Mouse (Mus musculus) ZHBTc4 (cell line): Measurements from ENCODE around the gene Ovol3.
"Not testable (repeated sequence)": the region's sequence is repeated elsewhere in the genome, so short reads cannot be mapped to it uniquely, and the experiment has no call there.

Experiments
- DNase-seq: peaks from one replicate; pipeline ENCODE4 v3.0.0-alpha.2; 2011; ENCODE audit warnings: low read depth, low spot score

Ovol3 gene

DNA sequence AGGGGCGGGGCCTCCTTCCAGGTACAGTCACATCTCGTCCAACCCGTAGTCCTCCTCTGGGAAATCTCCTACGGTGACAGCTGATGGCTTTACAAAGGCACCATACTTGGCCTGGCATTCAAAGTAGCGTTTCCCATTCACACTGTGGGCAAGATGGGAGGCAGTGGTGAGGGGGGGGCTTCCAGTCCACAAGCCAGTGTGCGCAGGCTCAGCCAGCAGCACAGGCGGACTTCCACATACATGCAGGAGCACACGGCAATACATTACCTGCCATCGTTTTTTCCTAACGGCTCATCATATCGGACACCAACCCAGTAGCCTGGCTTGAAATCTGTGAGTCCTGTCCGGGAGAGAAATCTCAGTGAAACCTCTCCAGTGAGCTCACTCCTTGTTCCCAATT is 11.3 kb downstream of the Ovol3 start:
- no peak for DNase-seq

DNA sequence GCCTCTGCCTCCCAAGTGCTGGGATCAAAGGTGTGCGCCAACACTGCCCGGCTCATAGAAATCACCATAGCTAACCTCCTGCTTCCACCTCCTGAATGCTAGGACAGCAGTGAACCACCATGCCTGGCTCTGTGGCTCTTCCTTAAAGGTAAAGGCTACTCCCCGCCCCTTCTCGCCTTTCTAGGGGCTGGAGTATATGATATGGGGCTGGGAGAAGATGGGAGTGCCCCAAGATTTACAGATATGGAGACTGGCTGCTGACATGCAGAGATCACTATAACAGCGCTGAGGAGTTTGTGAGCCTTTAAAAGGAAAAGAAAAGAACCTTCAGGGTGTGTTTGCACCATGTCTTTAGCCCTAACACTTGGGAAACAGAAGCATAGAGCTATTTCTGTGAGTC is 13.3 kb downstream of the Ovol3 start:
- DNase-seq, result no peak

DNA sequence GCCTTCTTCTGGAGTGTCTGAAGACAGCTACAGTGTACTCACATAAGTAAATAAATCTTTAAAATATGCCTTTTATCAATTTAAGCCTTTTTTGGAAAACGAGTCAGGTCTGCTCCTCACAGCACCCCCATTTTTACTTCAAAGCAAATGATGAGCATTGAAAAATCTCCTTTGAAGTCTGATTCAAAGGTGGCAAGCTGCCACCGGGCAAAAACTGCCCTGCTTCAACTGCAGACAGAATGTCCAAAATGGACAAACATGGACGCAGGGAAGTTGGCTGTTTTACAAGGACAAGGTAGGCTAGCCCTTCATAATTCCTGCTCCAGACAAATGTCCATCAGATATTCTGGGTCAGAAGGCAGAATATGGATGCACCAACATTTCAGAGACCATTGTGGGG is 14.1 kb downstream of the Ovol3 start:
- no peak for DNase-seq

DNA sequence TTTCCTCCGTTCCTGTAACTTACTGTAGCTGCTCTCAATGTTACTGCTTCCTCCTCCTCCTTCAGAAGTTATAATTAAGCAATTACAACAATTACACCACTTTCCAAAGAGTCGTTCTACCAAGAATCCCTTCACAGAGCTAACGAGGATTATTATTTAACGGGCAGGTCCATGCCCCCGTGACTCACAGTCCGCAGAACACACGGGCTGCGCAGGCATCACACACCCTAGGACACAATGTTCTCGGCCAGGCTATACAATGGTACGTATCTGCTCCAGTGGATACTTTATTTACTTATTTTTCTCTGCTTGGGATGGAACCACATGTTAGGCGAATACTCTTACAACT is 15.5 kb downstream of the Ovol3 start:
- DNase-seq, result no peak

DNA sequence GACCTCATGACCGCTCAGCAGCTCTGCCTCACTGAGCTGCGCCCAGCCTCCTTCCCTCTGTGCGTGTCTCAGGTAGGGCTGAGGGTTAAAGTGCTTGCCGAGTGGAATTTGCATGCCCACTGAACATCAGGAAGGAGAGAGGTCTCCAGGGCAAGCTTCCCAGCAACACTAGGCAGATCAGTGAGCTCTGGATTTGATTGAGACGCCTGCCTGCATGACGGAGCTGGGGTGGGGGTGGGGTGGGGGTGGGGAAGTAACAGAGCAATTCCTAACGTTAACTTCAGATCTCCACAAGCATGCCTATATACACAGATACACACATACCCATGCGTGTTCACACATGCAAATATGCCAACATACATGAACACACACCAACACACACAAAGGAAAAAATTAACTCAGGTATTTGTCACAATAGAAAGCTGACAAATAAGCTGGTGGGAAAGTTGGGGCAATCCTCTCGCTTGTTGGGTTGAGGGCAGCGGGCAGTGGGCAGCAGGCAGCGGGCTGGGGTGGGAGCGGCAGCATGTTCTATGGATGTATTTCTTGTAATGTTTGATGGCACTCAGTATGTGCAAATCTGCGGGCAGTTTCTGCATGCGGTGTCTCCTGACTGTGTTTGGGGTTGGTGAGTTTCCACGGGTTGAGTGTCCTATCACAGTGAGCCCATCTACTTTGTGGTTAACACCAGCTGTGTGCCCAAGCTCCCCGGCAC is 16.1 kb downstream of the Ovol3 start:
- peak; percentile 91 for DNase-seq

DNA sequence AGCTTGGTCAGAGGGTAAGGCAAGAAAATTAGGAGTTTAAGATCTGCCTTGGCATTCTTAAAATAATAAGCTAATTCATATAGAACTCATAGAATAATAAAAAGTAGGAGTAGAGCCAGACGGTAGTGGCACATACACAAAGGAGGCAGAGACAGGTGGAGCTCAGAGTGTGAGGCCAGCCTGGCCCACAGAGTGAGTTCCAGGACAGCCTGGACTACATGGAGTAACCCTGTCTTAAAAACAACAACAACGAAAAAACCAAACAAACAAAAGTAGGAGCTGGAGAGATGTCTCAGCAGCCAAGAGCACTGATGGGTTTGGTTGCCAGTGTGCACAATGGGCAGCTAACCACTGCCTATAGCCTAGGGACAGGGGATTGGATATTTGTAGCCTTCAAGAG is 18.2 kb downstream of the Ovol3 start:
- DNase-seq, result no peak

DNA sequence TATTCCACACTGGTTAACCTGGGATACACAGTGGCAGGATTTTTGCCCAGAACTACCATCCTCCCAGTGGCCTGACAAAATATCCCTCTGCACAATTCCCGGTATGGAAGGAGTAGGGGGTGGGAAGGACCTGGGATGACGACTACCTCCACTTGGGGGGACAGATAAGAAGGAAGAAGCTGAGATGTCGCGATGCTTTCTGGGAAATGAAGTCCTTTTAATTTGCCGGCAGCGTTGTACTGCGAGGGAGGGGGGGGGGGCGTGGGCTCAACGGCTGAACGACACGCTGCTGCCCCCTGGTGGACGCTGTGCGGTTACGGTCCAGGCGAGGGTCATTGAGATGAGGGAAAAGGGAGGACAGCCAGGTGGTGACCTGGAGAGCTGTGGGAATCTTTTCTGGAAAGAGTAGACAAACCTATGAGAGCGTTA is 18.8 kb downstream of the Ovol3 start:
- peak; percentile 93 for DNase-seq

DNA sequence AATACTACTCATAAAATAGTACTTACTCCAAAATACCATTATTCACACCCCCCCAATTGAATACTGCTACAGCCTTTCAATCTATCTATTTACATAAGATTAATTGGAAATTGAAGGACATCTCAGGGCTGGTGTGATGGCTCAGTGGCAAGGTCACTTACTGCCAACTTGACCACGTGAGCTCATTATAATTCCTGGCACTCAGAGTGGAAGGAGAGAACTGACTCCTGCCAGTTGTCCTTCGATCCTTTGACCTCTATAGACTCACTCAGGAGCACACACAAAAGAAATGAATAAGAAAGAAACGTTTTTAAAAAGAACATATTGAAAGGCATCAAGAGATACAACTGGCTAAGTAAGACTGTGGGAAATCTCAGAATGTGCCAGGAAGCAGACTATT is 19.6 kb downstream of the Ovol3 start:
- peak; percentile 72 for DNase-seq

DNA sequence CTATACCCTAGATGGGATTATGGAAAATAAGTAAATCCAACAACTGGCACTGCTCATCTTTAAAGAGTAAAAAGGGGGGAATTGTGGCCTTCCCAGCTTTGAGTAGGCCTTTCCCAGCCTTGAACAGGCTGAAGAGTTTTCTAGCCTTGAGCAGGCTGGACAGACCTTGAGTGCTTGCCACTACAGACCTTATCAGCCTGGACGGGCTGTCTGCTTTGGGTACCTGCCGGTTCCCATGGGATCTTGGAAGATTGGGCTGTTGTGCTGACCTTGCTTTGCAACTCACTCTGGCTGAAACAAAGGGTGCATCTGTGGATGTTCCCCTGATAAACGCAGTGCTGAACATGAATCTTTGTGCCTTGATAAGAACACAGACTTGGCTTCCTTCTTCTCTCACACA is 21.6 kb downstream of the Ovol3 start:
- DNase-seq, result no peak

DNA sequence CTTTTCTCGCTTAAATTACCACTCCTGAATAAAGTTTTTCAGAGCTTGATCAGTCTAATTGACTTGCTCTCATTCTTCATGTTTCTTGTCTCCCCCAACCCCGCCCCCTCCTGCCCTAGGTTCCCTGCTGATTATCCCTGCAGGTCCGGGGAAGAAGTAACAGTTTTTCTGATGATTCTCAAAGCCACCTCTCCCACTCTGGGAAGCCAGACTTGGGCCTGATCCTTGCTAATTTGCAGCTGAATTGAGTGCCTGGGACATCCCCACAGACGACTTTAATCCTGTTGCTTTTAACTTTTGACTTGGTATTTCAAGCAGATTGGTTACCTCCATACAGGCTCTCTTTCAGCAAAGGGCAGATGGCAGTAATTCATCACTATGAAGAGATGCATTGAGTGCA is 24.5 kb downstream of the Ovol3 start:
- DNase-seq, result peak; percentile 68

DNA sequence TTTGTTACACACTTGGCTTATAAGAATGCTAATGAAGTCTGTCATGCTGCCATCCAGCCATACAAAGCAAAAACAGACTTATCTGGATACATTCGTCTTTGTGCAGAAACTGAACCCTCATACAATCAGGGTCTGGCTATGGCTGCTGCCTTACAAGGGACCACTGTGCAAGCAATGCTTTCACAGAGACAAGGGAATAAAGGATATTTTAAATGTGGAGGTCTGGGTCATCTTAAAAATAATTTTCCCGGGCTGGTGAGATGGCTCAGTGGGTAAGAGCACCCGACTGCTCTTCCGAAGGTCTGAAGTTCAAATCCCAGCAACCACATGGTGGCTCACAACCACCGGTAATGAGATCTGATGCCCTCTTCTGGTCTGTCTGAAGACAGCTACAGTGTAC is 29.2 kb downstream of the Ovol3 start:
- DNase-seq, result not testable (repeated sequence)

DNA sequence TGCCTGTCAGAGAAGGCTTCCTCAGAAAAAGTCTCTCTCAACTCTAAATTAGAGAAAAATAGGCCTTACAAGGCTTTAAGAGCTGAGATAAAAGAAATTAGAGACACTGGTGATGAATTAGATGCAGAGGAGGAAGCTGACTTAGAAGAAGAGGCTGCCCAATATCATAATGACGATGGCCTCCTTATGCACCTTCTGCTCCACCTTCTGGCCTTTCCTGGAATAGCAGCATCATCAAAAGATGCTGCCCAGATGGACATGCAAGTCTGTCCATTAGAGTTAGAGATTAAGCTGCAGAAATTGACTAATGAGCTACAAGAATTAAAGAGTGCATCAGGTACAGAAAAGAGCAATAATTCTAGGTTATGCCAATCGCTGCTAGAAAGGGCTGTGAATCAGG is 30.1 kb downstream of the Ovol3 start:
- peak; percentile 70 for DNase-seq

DNA sequence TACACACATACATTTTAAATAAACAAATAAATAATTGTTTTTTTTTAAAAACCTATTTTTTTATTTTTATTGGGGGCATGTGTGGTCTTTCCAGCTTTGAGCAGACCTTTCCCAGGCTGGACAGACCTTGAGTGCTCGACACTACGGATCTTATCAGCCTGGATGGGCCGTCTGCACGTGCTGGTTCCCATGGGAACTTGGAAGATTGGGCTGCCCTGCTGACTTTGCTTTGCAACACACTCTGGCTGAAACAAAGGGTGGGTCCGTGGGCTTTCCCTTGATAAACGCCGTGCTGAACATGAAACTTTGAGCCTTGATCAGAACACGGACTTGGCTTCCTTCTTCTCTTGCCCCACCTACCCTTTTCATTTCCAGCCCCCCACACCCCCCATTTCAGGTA is 31.1 kb downstream of the Ovol3 start:
- DNase-seq, result peak; percentile 48

DNA sequence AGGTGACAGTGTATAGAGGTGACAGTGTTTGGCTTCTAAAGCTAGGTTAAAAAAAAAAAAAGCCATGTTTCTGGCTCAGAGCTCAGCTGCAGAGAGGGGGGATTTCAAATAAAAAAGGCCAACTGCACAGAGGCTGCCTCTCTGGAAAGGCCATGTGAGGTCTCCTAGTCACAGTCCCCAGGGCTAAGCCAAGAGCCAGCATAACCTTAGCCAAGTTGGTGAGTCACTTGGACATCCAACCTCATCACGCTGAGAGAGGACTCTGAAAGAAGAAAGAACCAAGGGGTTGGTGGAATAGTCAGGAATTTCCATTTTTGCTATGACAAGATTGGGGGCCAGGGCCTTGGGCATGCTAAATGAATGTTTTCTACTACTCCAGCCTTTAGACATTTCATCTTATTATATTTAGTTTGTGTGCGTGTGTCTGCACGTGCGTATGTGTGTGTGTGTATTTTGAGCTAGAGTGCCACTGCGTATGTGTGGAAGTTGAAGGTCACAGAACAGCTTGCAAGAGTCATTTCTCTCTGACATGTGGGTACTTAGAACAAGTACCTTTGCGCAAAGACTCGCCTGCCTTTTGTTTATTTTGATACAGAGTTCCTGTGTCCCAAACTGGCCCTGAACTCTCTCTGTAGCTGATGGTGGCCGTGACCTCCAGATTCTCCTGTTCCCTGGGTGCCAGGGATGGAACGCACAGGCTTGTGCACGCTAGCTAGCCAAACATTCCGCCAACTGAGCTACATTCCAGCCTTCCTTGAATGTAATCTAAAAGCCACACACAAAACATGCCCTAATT is 32.4 kb downstream of the Ovol3 start:
- no peak for DNase-seq

DNA sequence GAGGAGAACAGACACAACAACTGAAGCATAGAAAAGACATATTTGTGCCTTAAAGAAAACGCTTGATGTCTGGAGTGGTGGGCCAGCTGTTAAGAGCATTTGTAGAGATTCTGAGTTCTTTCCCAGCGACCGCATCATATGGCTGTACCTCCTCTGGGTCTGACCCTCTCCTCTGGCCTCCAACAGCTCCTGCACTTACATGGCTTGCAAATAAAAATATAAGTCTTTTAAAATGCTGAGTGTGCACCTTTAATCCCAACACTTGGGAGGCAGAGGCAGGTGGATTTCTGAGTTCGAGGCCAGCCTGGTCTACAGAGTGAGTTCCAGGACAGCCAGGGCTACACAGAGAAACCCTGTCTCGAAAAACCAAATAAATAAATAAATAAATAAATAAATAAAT is 34.9 kb downstream of the Ovol3 start:
- DNase-seq, result not testable (repeated sequence)

DNA sequence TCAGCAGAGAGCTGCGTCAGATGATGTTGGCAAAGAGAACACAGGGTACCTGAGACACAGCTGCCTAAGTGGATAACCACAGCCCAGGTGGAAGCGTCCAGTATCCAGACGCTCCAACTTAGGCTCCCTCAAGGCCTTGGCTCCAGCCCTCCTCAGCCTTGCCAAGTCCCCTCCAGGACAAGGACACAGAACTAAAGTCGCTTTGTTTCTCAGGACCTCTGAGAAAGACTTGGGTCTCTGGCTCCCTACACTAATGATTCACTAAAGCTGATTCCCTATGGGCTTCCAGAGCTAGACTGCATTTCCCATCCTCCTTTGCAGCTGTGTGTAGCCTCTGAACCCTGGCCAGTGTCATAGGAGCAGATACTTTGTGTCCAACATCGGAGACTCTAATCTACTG is 35.3 kb downstream of the Ovol3 start:
- no peak for DNase-seq

DNA sequence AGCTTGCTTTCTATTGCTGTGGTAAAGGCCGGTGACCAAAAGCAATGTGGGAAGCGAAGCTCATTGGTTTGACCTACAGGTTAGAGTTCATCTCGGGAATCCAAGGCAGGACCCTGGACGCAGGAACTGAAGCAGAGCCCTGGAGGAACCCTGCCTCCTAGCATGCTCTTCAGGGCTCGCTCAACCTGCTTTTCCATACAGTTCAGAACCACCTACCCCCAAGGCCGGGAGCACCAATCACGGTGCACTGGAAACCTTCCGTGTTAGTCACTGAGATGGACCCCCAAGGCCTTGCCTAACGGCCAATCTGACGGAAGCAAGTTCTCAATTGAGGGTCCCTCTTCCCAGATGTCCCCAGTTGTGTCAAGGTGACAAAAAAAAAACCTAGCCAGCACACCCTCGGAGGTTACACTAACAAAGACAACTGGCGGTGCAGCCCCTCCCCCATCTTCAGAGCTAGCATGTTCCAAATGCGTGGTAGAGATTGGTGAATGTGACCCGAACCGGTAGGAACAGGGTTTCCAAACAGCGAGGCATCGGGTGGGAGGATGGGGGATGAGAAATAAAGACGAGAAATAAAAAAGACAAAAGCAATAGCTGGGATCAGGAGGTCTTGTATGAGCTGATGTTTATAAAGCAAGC is 35.9 kb downstream of the Ovol3 start:
- DNase-seq, result peak; percentile 73

DNA sequence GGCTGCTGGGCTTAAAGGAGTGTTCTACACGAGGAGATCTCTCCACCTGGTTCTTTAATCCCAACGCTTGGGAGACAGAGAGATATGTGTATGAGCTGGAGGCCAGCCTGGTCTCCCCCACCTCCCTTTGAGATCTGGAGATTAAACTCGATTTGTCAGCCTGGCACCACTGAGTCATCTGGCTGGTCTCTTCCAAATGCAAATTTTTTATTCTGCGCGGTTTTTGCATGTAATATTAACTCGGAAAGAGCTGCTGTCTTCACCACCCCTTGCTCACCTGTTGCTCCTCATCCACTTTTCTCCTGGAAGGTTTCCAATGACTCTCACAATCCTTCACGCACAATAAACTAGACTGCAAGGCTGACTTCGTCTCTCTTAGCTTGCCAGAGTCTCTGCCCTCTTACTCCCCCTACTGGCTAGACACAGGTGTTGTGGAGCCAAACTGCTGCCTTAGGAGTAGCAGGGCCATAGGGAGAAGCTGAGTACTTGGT is 37.0 kb downstream of the Ovol3 start, which contains the start of gene Capns1:
Capns1 (minus strand) TSS at position 331 of the 491 bp plus-strand sequence.
- peak; percentile 94 for DNase-seq

DNA sequence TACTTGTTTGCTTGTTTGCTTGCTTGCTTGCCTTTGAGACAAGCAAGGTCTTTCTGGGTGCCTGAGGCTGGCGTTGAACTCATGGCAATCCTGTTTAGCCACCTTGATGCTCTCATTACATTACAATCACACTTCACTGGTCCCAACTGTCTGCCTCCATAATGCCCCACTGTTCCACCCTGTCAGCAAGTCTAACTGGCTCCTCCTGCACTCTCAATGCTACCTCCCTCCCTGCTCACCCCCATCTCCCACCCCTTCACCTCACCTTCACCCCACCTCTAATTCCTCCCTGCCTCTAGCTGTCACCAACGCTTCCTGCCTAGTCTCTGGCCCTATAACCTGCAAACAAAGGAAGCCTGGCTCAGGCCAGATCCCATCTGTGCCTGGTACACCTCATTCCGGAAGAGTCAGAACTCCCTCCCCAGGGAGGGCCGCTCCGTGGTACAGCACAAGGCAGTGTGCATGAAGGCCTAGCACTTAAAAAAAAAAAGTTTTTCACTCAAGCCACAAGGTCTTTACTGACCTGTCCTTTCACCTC is 37.9 kb downstream of the Ovol3 start:
- peak; percentile 90 for DNase-seq

DNA sequence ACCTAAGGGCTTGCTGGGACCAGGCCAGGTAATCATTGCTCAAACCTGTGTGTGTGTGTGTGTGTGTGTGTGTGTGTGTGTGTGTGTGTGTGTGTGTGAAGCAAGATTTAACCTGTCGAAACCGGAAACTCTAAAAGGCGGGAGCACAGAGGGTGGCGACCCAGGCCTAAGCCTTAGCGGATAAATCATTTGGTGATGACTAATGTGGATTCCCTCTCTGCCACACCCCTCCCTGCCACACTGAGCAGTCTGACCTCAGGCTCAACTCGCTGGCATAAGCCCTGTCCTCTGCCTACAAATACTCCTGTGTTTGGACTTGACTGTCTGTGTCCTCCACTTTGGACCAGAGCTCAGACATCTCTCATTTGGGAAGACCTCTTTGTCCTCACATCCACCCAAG is 39.4 kb downstream of the Ovol3 start:
- DNase-seq, result peak; percentile 71

DNA sequence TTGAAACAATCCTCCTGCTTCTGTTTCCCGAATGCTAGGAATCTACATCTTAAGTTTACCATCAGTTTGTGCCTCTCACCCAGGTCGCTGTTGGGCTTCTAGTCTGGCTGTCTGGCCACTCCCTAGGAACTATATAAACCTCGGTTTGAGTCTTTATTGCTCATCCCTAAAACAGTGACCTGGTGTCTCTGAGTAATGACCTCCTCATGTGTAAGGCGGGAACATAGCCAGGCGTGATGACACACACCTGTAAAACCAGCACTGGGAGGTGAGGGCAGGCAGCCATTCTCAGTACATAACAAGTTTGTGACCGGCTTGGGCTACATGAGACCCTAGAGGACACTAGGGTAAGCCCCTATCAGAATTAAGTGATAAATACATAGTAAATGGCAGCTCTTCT is 40.1 kb downstream of the Ovol3 start:
- no peak for DNase-seq

DNA sequence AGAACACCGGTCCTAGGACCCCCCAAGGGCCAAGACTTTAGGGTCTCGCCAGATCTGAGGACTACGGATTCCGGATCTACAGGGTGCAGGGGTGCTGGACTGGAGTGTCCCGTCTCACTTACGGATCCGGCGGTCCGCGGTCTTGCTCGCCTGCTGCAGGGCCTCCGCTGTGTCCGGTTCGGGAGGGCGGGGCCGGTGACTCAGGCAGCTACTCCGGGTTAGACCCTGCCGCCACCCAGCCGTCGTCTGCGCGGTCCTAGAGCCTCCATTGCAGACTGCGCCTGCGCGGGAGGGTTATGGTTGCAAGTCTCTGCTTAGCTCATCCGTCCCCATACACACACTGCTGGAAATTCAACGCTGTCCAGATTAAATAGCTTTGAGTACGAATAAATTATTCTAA is 40.6 kb downstream of the Ovol3 start:
- peak; percentile 98 for DNase-seq
